Mouse (Mus musculus) 3134 (cell line): ENCODE data around the gene Ranbp17.

Experiments used
- DNase-seq: peaks from one replicate; pipeline ENCODE4 v3.0.0-alpha.2; 2011; ENCODE audit warnings: low spot score; ENCODE audit not compliant: insufficient read length; ENCODE audit errors: extremely low read depth

The Ranbp17 gene

GRCm38 (mm10) chr11:33198351-33199116 is 315.0 kb downstream of the Ranbp17 start:
- DNase-seq: no peak

DNA sequence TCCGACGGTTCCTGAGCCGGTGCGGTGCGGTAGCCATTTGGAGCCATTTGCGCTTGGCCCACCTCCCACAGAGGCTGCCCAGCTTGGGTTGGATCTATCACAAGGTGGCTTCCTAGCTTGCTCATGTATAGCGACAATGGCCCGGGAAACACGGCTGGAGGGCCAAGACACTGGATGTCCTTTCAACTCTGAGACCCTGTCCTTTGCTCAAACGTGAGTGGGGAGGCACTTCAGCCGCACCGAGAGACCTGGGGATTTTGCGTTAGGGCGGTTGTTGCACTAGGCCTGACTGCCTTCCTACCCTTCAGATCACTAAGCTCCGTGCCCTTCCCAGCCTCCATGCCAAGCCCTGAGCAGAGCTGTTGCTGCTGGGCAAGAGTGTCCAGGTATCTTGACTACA is 315.9 kb downstream of the Ranbp17 start:
- DNase-seq: no peak

- no peak for DNase-seq
Measured at GRCm38 (mm10) chr11:33197133-33197514, 316.4 kb downstream of the Ranbp17 start.

GRCm38 (mm10) chr11:33196447-33197132 is 317.0 kb downstream of the Ranbp17 start:
- DNase-seq: no peak

- DNase-seq: no peak
Measured at GRCm38 (mm10) chr11:33195531-33196446, 317.8 kb downstream of the Ranbp17 start.

DNA sequence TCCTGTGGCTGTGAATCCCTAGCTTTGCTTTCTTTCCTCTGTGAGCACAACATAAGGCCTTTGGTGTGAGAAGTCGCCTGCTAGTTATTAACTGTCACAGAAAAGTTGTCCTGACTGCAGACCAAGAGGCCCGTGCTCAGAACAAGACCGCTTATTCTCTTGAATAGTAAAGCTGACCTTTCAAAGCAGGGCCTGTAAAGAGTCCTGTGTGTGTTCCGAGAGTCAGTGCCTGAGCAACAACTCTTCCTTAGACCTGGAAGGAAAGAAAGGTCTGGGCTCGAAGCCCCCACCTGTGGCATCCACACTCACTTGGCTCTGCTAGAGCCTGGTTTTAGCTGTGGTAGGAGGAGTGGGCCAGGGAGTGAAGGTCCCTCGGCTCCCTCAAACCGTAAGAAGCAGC is 318.5 kb downstream of the Ranbp17 start:
- no peak for DNase-seq

DNA sequence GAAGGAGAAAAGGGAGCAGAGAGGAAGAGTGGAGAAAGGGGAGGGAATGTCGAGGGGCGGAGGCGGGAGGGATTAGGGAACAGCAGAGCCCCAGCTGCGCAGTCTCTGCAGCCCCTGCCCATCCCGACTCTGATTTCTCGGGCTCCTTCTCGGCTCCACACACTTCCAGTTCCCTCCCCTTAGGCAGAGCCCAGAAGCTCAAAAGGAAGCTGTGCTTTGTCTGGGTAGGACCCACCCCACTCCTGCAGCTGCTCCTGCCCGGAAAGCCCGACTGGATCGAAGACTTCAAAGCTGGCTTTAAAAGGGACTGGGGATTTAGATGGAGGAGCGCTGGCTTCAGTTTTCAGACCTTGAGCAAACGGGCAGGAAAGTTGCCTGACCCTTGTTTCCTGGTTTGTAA is 319.9 kb downstream of the Ranbp17 start:
- no peak for DNase-seq

DNA sequence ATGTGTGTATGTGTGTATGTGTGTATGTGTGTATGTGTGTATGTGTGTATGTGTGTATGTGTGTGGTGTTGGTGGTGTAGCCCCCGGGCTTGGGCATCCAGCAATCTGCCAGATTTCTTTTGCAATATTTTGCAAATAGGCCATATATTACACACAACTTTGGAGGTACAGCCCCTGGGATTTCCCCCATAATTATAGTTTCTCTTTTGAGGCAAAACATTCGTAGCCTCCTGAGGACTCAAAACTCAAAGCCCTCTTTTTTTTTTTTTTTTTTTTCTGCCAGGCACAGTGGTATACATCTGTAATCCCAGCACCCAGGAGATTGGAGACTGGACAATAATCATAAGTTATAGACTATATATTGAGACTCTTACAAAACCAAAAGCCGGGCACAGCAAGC is 331.7 kb downstream of the Ranbp17 start:
- DNase-seq: no peak

DNA sequence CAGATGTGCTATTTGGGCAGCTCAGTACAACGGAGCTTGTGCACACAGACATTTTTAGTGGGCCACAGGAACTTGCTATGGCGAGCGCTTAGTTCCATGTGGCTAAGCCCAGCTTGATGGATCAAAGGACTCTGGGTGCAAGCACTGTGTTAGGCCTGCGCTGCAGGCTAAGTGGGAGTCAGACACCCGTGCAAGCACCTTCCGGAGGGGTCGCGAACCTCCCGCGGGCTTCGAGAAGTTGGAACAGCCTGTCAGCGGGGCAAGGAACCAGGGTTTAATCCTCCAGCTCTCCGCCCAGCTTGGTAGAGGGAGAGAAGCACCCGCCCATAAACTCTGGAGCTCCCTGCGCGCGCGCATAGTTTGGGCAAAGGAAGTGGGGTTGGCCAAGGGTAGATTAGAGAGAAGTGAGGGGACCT is 332.8 kb downstream of the Ranbp17 start:
- DNase-seq: no peak

DNA sequence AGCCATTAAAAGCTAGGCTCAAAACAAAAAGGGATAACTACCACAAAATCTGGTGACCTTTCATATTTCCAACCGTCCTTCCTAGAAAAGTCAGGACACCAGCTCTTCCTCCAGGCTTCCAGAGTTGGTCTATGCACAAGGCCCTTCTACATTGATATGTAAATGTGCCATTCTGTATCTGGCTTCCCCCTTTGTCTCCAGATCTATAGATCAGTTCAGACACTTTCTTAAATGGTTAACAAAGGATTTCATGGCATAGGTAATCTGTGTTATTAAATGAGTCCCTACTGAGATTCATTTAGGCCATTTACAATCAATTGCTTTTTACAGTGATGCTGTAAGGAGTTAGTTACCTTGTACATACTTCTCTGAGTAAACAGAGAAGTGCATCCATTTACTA is 333.7 kb downstream of the Ranbp17 start:
- DNase-seq: no peak

- no peak for DNase-seq
Measured at GRCm38 (mm10) chr11:33176525-33177245, 336.9 kb downstream of the Ranbp17 start.

DNA sequence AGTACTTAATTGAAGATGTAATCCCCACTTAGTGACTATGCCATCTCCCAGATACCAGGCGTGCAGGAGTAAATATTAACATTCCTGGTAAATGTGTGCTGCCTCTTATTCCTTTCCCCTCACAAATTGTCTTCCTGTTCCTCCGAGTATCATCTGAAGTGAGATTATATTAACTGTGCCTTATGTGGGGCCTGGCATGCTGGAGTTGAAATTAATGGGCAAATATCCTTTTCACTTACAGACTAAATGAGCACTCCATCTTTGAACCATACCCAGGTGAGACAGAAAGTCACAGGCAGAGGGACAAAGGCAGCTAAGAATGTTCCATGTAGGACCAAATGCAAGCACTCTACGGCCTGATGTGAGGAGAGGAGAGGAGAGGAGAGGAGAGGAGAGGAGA is 337.8 kb downstream of the Ranbp17 start:
- DNase-seq: no peak

GRCm38 (mm10) chr11:33170489-33170888 is 343.1 kb downstream of the Ranbp17 start:
- DNase-seq: no peak

DNA sequence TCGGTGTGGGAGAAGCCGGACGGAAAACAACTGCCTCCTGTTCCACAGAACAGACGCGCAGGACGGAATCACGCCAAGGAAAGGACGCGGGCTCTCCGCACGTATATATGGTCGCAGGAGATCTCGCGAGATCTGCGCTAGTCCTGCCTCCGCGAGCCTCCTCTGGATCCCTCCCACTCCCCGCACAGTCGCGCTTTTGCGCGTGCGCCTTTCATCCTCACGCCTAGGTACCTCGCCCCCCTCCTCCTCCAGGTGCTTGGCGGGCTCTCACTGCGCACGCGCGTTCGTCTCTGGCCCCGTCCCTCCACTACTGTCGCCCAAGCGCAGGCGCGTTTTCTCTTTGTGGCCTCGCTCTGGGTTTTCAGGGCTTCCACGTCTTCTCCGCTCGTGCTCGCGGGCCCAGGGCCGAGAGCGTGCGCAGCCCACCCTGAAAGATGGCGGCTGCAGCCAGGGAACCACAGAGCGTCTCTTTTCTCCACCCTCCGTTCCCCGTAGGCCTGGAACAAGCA is 350.5 kb downstream of the Ranbp17 start, which contains the start of gene Npm1:
TSS of gene Npm1 (minus strand) at position 209 of the 509 bp plus-strand sequence.
- peak; percentile 98 for DNase-seq

DNA sequence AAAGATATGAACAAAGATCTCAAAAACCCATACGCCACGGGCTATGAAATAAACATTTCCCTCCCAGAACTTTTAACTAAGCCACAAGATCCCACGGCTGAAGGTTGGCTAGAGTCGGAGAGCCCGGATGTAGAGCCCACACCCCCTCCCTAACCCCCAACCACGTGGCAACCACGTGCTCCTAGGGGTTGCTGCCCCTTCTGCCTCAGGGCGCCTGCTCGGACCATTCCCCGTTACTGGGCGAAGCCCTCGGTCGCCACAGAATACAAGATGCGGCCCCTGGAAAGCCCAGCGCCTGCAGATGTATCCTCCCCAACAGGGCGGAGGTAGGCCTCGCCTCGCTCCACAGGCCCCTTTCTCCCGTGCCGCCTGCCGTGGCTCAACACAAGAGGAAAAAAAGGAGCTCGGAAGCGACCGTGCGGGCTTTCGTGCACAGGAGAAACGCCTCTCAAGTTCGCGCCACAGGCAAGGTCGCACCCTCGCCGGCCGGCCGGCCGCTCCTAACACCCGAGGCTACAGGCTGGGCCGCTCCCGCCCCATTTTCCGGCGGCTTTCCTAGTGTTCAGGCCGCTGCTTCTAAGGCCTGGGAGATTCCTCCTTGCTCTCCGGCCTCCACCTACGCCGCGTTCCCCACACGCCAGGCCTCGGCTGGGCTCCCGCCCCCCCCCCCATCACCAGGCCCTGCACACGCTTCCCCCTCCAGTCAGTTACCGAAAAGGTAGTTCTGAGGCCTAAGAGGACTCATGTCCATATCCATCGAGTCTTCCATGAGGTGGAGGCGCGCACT is 351.1 kb downstream of the Ranbp17 start:
- DNase-seq: peak; percentile 73
